Mouse (Mus musculus) right cerebral cortex, adult 2 months (tissue): ENCODE results near the gene Ndufb5.
"Not testable (repeated sequence)": the region's sequence is repeated elsewhere in the genome, so short reads cannot be mapped to it uniquely, and the experiment has no call there.

Source experiments
- DNase-seq, 2 experiments: peaks; one replicate each; pipeline ENCODE4 v3.0.0; 2021 to 2022; ENCODE audit warnings: low spot score in 2 of 2

Ndufb5 gene

DNA sequence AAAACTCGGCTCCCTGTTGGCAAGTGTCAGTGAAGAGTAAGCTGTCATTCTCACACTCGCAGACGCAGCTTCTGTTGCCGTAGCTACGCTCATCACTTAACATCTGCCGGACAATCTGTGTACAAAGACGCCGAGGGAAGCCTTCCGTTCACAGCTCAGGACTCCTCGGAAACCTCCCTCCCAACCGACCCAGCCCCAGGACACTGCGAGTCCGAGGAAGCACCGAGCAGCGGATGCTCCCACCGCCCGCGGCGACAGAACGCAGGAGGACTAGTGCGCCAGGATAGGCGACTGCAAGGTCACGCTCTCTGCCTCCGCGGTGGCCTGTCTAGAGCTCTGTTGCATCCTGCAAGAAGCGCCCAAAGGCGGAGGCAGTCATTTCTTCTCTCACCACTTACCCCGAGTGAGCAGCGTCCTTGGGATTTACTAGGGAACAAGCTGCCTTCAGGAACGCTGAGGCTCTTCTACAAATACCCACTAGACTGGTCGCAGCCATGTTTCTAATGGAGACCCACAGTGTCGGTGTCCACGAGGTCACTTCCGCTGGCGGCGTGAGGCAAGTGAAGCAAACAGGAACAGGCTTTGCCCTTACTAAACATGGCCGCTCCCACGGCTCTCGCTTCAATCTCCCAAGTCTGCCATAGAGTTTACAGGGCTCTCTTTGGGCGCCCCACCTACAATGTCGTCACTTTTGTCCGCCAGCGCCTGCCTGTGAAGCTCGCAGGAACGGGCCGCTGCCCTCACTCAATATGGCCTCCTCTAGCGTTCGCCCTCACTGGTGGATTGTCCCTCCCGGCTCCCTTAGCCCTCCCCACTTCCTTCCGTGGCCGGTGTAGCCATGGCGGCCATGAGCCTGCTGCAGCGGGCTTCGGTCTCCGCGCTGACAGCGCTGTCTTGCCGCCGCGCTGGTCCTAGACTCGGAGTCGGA lies at the start of gene Ndufb5:
Ndufb5 (plus strand) TSS at position 747 of the 928 bp plus-strand sequence.
- DNase-seq = peak; percentile 99 to 100

DNA sequence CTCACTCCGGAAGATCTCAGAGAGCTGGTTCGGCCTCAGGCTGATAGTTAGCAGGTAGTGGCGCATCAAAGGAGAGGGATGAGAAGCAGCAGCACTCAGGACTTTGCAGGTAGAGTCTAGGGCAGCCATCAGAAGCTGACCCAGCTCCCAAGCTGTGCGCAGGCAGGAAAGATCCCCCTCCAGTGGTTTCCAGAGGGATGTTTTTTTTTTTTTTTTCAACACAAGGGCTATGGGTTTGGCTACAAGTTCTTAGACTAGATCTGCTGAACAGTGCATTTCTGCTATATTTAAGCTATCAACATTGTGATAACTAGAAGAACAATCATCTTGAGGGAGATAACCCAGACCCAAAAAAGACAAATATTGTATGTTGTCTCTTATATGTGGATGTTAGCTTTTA lies 49.6 kb upstream of the Ndufb5 start:
- DNase-seq = no peak

DNA sequence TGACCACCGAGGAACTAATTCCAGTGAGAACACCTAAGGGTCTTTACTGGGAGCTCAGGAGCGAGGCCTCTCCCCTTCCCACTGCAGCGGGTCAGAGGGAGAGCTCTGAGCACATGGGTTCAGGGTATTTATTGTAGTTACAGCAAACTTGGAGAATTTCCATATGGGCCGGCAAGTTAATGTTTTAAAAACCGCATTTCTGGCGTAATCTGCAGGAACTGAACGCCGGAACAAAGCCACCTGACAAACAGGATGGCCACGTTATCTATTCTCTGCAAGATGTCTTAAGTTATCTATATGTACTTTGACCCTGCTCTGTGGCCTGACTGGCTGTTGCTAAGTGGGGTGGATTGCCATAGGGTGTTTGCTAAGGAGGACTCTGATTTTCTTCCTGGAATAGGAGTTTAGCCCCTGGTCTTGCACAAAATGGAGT lies 47.2 kb upstream of the Ndufb5 start:
- no peak for DNase-seq

DNA sequence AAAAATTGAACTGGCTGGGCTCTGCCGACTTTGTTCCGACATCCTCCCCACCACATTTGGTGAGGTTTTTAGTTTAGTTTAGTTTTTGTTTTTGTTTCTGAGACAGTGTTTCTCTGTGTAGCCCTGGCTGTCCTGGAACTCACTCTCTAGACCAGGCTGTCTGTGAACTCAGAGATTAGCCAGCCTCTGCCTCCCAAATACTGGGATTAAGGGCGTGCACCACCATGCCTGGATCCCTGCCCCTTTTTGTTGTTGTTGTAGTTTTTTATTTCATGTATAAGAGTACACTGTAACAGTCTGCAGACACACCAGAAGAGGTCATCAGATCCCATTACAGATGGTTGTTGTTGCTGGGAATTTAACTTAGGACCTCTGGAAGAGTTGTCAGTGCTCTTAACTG lies 46.8 kb upstream of the Ndufb5 start:
- no peak for DNase-seq

DNA sequence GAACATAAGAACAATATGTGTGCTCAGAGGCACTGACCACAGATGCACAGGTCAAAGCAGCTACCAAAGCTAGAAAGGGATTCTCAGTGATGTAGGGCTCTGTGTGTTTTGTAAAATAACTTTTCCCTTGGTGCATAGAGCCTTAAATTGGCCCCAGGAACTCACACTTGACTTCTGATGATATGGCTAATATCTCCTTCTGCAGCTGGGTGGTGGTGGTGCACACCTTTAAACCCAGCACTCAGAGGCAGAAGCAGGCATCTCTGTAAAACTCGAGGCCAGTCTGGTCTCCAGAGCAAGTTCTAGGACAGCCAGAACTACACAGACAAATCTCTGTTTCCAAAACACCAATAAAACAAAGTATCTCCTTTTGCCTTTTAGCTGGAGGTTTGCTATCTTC lies 45.9 kb upstream of the Ndufb5 start:
- no peak for DNase-seq

DNA sequence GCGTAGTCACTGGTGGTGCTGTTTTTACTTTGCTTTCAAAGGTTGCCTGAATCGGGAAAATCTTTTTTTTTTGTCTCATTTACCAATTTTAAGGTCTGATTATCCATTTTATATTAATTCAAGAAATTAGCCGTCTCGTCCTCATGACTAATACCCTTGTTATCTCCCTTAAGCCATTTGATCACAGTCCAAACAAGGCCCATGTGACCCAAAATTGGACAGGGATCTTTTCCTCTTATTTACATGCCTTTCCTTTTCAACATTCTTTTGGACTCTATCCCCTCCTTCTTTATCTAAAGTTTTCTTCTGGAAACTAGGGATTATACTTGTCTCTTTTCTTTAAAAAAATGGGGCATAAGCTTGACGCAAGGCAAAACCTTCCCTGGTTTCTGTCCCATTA lies 44.9 kb upstream of the Ndufb5 start:
- DNase-seq = no peak

DNA sequence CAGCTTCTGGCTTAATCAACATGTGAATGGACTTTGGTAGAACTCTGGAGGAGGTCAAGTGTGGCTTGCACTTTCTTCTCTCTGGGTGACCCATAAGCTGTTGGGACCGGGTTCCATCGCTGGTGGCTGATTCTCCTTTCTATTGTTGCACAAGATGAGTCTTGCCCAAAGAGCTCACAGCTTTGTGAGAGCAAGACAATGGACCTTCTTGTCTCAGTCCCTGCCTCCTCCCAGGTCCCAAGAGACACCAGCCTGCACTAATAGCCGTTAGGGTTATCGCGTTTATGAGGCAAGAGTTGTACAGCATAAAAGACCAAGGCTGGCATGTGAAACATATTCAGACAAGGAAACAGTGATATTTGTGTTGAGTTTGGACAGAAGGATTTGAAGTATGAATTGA lies 42.6 kb upstream of the Ndufb5 start:
- no peak for DNase-seq

DNA sequence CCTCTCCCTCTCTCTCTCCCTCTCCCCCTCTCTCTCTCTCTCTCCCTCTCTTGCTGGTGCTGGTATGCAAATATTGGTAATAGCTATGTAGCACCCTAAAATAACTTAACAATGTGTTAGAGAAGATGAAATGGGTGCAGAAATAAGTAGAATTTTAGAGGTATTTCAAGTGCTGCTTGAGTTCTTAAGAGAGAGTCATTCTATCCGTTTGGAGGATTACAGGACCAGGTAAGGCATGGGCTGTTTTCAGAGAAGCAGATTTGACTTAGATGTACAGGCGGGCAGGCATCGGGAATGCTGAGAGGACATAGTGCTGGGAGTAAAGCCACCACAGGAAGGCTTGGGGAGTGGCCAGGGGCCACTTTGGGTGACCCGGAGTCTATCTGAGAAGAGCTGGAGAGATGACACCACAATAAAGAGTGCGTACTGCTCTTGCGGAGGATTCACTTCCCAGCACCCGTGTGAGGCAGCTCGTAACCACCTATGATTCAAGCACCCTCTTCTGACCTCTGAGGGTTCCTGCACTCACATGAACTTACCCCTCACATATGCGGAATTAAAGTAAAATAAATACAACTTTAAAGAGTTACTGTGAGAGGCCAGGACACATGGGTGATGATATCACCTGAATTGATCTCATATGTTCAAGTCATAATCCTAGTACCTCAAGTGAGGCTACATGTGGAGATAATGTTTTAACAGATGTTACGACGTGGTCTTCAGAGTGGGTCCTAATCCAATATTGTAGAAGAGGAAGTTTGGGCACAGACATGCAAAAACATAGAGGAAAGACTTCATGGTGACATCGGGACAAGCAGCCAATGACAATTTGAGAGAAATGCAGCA lies 41.8 kb upstream of the Ndufb5 start:
- no peak for DNase-seq

DNA sequence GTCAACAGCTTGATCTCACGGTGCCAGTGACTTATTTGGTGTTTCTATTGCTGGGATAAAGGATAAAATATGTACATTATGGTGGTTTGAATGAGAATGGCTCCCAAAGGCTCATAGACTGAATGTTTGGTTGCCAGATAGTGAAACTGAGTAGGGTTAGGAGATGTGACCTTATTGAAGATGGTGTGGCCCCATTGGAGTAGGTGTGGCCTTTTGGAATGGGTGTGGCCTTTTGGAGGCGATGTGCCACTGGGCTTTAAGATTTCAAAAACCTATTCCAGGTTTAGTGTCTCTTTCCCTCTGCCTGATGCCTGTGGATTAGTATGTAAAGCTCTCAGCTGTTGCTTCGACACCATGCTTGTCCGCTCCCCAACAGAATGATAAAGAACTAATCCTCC lies 41.2 kb upstream of the Ndufb5 start:
- no peak for DNase-seq

DNA sequence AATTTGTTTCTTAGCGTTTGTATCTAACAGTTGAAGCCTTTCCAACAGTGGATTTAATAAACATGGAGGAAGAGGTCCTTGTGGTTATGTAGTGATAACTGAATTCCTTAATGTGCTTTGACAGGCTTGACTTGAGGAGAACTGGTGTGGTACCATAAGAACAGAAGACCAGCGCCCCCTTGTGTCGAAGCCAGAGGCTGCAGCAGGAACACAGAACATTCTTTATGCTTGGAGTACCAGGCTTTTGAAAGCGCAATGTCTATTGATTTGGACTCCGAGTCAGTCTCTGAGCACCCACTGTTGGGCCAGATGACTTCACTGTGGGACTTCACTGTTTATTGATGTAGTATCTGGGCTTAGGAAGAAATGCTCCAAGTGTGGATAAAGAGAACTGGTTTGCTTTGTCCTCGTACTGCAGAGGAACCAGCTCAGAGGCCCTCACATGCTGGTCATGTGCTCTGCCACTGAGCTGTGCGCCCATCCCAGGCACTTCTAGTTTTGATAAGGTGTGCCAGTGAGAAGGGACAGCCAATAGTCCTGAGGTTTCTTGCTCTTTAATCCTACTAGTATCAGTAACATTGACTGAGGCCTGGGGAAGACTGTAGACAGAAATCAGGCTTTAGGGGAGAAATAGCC lies 38.4 kb upstream of the Ndufb5 start:
- peak; percentile 98 to 99 for DNase-seq

DNA sequence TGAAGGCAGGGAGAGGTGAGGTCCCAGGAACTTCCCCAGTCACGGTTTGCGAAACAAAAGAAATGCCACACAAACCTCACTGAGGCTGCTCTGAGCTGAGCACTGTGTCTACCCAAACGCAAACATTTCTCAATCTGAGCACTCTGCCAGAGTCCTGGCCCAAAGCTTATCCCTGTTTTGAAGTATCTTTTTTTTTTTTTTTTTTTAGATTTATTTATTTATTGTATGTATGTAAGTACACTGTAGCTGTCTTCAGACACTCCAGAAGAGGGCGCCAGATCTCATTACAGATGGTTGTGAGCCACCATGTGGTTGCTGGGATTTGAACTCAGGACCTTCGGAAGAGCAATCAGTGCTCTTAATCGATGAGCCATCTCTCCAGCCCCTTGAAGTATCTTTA lies 32.8 kb upstream of the Ndufb5 start:
- DNase-seq = not testable (repeated sequence)

DNA sequence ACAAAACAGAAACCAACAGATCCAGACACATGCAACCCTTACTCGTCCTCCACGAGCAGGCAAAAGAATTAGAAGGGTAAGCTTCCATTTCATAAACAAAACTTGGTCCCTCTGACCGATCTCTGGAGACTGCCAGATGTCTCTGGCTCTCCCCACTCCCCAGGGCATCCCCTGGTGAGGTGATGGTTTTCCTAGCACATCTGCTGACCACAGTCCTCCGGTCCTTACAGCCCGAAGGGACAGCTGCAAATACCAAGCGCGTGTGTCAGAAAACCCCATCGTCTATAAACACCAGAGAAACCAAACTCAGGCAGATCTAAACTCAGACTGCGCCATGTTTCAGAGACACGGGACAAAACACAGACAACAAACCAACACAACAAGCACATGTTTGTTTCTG lies 32.2 kb upstream of the Ndufb5 start:
- DNase-seq = not testable (repeated sequence)

DNA sequence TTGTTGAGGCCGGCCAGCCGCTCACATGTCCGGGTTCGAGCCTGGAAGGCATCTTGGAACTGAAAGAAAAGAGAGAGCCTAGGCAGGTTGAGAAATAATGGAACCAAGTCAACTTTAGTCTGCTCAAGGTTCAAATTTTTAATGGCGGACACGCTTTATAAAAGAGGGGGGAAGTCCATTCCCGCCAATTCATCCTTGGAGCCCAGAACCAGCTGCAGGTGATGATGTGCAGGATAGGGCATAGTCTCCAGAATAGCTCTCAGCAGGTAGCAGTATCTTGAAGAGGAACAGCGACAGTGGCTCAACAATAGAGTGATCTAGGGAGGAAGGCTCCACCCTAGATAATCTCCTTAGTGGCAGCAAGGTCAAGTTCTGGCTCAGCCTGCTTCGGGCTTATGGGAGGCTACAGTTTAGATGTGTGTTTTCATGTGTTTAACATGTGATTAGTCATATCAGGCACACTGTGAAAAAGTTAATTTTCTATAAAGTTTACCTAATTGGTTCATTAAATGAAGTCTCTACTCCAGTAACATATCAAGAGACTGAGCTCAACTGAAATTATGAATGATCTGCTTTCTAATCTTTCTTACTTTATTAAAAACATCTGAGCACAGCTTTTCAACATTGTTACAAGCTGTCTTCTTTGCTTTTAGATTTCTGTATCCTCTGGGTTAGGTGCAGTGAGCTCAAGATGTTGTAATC lies 31.0 kb upstream of the Ndufb5 start, which contains the start of gene Actl6a:
Actl6a (plus strand) TSS at position 652 of the 702 bp plus-strand sequence.
- not testable (repeated sequence) for DNase-seq

DNA sequence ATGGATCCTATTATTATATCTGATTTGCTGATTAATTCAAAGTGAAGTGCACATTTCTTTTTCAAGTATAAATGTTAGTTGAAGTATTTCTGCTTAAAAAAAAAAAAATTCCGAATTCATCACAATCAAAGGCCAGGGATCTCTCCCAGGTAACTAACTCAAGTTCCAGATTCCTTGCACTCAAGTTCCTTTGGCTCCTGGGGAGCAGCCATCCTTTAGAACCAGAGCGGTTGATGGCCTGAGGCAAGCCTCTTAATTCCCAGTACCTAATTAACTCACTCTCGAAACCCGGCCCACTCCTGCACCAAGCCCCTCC lies 28.8 kb upstream of the Ndufb5 start:
- no peak for DNase-seq

DNA sequence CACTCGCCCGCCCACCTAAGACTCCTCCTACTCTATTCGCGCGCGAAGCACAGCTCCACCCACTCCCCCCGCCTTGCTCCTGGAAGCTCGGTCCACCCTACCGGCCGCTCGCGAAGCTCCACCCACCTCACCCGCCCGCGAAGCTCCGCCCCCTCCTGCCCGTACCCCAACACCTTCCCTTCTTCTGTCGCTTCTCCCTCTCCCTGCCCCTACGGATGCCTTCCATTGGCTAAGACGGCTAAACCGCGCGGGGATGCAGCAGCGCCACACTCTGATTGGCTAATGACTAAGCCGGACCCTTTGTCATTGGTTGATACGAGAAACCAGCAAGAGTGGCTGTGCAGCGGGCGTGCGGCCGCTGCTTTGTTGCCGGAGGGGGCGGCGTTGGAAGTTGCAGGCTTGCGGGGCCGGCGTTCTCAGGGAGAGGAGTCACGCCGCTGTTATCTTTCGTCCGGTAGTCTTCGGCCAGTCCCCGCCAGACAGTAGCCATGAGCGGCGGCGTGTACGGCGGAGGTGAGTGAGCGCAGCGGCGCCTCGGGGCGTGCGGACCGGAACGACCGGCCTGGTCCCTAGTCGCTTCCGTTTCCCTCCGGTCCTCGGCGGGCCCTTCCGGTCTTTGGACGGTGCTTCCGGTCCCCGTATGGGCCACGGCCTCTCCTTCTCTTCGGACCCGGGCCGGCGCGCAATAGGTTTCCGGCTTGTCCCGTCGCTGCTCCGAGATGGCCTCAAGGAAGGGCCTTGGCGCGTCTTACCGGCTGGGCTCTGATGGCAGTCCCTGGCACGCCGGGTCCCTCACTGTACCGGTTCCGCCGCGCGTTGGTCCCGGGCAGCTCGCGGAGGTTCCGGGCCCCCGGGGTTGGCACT lies 28.2 kb upstream of the Ndufb5 start:
- DNase-seq = peak; percentile 96 to 97

DNA sequence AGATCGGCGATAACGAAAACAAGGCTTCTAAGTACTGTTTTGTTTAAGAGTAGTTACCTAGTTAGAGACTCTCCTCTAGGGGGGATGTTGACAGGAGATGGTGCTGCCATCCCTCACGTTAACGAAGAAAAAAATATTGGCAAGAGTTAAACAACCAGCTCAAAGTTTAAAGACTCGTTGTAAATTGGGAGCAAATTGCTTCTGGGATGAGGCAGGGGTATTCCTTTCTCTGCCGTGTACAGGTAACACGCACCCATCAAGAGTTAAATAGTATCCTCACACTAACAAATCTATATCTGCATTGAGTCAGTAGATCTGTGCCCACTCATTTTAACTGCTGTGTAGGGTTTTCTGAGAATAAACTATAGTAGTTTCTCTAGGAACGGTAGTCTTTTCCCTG lies 27.4 kb upstream of the Ndufb5 start:
- DNase-seq = no peak

DNA sequence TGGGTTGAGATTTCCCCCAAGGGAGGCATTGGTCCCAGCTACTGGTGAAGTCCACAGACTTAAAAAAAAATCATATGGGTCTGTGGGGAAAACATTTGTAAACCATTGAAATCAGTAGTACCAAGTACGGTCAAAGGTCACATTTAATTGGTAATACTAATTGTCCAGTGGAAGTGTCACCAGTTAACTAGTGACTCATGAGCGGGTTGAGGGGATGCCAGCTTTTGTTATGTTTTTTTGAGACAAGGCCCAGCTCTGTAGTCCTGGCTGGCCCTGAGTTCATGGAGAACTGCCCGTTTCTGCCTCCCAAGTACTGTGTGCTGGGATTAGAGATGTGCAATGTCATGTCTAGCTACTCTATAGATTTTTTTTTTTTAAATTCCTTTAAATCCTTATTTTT lies 23.1 kb upstream of the Ndufb5 start:
- DNase-seq = no peak

DNA sequence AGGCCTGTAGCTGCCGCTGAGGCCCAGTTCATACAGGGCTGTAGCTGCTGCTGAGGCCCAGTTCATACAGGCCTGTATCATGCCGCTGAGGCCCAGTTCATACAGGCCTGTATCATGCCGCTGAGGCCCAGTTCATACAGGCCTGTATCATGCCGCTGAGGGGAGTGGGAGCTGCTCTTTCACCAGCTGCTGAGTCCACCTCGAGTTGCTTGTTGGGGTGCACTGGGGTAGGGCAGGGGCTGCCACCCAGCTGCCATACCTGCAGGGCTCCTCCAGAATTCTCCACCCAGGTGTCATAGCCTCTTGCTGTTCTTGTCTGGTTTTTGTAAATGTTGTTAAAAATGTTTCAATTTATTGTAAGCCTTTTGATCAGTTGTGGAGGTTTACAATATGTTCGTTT lies 19.4 kb upstream of the Ndufb5 start:
- not testable (repeated sequence) for DNase-seq

DNA sequence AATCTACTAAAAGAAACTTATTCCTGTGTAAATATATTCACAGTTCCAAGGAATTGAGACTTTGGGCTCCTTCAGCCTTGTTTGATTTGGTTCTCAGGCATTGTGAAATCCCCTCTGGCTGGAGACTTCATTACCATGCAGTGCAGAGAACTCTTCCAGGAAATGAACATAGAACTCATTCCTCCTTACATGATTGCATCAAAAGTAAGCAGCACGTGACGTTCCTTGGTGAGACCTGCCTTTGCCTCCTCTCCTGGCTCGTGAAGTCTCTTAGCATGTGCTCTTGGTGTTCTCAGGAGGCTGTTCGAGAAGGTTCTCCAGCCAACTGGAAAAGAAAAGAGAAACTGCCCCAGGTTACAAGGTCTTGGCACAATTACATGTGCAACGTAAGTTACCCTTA lies 18.5 kb upstream of the Ndufb5 start:
- DNase-seq = no peak

DNA sequence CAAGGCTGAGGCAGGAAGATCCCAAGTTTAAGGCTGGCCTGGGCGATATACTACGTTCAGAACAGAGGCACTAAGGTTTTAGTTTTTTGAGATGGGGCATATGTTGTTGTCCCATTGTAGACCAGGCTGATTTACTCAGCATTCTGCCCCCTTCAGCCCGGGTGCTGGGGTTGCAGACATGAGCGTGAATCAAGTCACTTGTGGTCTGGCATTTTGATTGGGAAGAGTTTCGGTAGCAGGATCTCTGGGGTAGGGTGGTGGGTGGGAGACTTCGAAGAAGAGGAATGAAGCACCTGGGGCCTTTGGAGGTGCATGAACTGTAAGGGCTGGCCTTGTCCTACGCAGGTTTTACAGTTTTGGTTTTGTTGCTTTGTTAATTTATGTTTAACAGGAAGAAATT lies 12.6 kb upstream of the Ndufb5 start:
- no peak for DNase-seq

DNA sequence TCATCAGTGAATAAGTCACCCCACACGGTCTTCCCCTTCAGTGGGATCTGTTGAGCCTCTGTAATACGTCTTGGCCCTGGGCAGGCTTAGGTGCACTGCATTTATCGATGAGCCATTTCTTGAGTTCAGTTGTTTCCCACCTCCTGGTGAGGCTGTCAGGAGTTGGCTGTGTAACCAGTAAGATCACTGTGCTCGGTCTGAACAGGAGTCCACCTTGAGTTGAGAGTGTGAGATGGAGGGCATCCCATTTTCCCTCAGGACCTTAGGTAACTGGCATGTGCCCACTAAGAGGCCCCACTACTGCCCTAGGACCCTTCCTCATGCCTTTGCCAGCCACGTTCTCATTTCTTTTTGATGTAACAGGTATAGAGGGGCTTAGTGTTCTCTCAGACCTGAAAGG lies 10.8 kb upstream of the Ndufb5 start:
- DNase-seq = no peak
